Mouse (Mus musculus): ENCODE results near the gene Galnt7. TPM values are rescaled to one million over a fixed set of nuclear protein-coding genes. Genes with fewer than 3 reads are reported as not detected.
A peak's percentile ranks its signal among the peaks of the same experiment; 100 is the strongest.
"Not testable (repeated sequence)": the region's sequence is repeated elsewhere in the genome, so short reads cannot be mapped to it uniquely, and the experiment has no call there.

Gene Galnt7
- polyA plus RNA-seq, 1 experiment = 8.2 TPM

GRCm38 (mm10) chr8:57533106-57533505 lies 119.7 kb downstream of the Galnt7 start:
- TF ChIP-seq CTCF (IDR thresholded peaks at IDR 0.05; ENCODE audit: borderline replicate concordance, extremely low read depth, insufficient read depth, insufficient read length) (no peak), POLR2A (IDR thresholded peaks at IDR 0.05; ENCODE audit: borderline replicate concordance, extremely low read depth, insufficient read depth, insufficient read length, poor library complexity, severe bottlenecking) (no peak)
- no peak for DNase-seq (ENCODE audit: low read depth)

GRCm38 (mm10) chr8:57532223-57532622 lies 120.6 kb downstream of the Galnt7 start:
- TF ChIP-seq POLR2A (IDR thresholded peaks at IDR 0.05; ENCODE audit: borderline replicate concordance, extremely low read depth, insufficient read depth, insufficient read length, poor library complexity, severe bottlenecking) = no peak
- TF ChIP-seq CTCF (IDR thresholded peaks at IDR 0.05; ENCODE audit: borderline replicate concordance, extremely low read depth, insufficient read depth, insufficient read length) = peak; percentile 44; the same call in 1 of the 2 replicates
- DNase-seq (ENCODE audit: low read depth) = peak; percentile 61

DNA sequence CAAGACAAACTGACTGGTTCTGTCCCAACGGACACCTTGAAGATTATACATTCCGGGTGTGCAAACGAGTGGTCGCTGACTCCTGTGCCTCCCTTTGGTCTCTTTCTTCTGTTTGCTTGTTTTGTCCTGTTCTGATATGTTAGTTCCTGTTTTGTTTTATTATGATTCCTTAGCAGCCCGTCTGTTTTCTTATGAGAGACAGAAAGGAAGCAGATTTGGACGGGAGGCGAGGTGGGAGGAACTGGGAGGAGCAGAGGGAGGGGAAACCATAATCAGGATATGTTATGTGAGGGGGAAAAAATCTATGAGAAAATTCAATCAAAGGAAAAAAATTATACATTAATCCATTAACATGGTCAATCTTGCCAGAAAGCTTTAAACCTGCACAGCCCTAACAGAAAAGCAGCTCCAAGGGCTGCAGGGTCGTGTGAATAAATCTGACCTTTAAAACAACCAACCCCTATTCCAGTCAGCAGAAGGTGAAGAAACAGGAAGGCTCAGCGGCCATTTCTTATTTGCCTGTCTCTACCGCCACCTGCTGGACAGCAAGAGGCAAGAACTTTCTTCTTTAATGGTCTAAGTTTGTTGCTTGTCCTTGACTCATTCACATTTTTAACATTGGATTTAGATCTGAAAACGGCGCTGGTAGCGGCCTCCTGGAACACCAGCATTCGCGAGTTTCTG lies 122.0 kb downstream of the Galnt7 start:
- TF ChIP-seq POLR2A (IDR thresholded peaks at IDR 0.05; ENCODE audit: borderline replicate concordance, extremely low read depth, insufficient read depth, insufficient read length, poor library complexity, severe bottlenecking) (no peak), CTCF (IDR thresholded peaks at IDR 0.05; ENCODE audit: borderline replicate concordance, extremely low read depth, insufficient read depth, insufficient read length) (peak; percentile 87; the same call in 1 of the 2 replicates)
- peak; percentile 93 for DNase-seq (ENCODE audit: low read depth)

DNA sequence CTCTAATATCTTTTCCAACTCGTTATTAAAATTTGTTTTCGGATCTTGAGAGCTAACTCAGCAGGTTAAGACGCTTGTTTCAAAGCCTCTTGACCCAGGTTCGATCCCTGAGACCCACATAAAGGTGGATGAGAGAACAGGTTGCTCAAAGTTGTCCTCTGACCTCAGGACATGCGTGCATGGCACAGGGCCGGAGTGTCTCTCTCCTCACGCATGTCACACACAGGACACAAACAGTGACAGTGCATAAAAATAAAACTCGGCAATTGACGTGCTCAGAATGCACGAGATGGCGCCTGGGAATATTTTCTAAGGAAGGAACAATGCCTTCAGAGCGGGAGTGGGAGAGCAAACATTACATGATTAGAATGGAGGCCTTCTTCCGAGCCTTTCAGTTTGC lies 122.6 kb downstream of the Galnt7 start:
- no peak for DNase-seq (ENCODE audit: low read depth)
- TF ChIP-seq CTCF (IDR thresholded peaks at IDR 0.05; ENCODE audit: borderline replicate concordance, extremely low read depth, insufficient read depth, insufficient read length) (no peak), POLR2A (IDR thresholded peaks at IDR 0.05; ENCODE audit: borderline replicate concordance, extremely low read depth, insufficient read depth, insufficient read length, poor library complexity, severe bottlenecking) (no peak)

DNA sequence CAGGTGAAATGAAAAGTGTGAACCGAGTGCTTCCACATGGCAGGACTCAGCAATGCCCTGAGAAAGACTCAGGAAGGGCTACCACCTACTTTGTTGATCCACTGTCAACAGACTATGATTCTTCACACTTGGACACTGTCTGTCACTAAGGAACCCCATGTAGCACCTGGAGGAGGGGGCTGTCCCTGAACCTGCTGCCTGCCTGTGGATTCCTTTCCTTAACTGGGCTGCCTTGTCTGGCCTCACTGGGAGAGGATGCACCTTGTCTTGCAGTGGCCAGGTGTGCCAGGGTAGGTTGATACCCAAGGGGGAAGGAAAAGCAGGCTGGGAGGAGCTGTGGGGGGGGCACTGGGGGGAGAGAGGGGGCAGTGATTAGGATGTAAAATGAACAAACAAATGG lies 124.8 kb downstream of the Galnt7 start:
- no peak for DNase-seq (ENCODE audit: low read depth)
- TF ChIP-seq POLR2A (IDR thresholded peaks at IDR 0.05; ENCODE audit: borderline replicate concordance, extremely low read depth, insufficient read depth, insufficient read length, poor library complexity, severe bottlenecking) (no peak), CTCF (IDR thresholded peaks at IDR 0.05; ENCODE audit: borderline replicate concordance, extremely low read depth, insufficient read depth, insufficient read length) (no peak)

- TF ChIP-seq POLR2A (IDR thresholded peaks at IDR 0.05; ENCODE audit: borderline replicate concordance, extremely low read depth, insufficient read depth, insufficient read length, poor library complexity, severe bottlenecking) (no peak), CTCF (IDR thresholded peaks at IDR 0.05; ENCODE audit: borderline replicate concordance, extremely low read depth, insufficient read depth, insufficient read length) (no peak)
- no peak for DNase-seq (ENCODE audit: low read depth)
Measured at GRCm38 (mm10) chr8:57520186-57520786, 132.5 kb downstream of the Galnt7 start.

- no peak for DNase-seq (ENCODE audit: low read depth)
- TF ChIP-seq CTCF (IDR thresholded peaks at IDR 0.05; ENCODE audit: borderline replicate concordance, extremely low read depth, insufficient read depth, insufficient read length) = no peak
- TF ChIP-seq POLR2A (IDR thresholded peaks at IDR 0.05; ENCODE audit: borderline replicate concordance, extremely low read depth, insufficient read depth, insufficient read length, poor library complexity, severe bottlenecking) = no peak
Measured at GRCm38 (mm10) chr8:57517723-57518122, 135.1 kb downstream of the Galnt7 start.

DNA sequence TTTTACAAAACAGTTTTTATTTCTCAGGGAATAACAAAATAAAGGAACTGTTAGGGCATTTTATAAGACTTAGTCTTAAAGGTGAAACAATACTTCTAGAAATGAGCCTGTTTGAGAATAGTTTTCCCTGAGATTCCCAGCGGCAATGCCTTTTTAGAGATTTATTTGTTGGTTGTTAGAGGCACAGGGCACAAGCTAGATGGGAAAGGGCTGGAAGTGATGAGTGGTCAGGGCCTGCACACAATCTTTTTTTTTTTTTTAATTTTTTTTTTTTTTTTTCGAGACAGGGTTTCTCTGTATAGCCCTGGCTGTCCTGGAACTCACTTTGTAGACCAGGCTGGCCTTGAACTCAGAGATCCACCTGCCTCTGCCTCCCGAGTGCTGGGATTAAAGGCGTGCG lies 136.1 kb downstream of the Galnt7 start:
- DNase-seq (ENCODE audit: low read depth) = not testable (repeated sequence)

DNA sequence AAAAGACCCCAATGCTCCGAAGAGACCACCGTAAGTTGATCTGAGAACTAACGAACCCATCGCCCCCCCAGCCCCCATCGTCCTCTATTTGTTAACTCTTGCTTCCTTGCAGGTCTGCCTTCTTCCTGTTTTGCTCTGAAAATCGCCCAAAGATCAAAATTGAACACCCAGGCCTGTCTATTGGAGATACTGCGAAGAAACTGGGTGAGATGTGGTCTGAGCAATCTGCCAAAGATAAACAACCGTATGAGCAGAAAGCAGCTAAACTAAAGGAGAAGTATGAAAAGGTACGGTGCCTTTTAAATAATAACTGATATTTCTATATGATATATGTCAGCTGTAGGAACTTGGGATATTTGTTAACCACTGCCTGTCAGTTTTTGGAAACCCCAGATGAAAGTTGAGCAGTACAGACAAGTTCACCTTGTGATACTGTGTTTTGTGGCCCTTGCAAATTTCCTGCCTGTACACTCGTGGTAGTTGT lies 139.6 kb downstream of the Galnt7 start:
- not testable (repeated sequence) for DNase-seq (ENCODE audit: low read depth)

- TF ChIP-seq CTCF (IDR thresholded peaks at IDR 0.05; ENCODE audit: borderline replicate concordance, extremely low read depth, insufficient read depth, insufficient read length) (no peak), POLR2A (IDR thresholded peaks at IDR 0.05; ENCODE audit: borderline replicate concordance, extremely low read depth, insufficient read depth, insufficient read length, poor library complexity, severe bottlenecking) (no peak)
- DNase-seq (ENCODE audit: low read depth) = peak; percentile 56
Measured at GRCm38 (mm10) chr8:57512141-57513056, 140.4 kb downstream of the Galnt7 start.

- DNase-seq (ENCODE audit: low read depth) = peak; percentile 100
- TF ChIP-seq CTCF (IDR thresholded peaks at IDR 0.05; ENCODE audit: borderline replicate concordance, extremely low read depth, insufficient read depth, insufficient read length) (no peak), POLR2A (IDR thresholded peaks at IDR 0.05; ENCODE audit: borderline replicate concordance, extremely low read depth, insufficient read depth, insufficient read length, poor library complexity, severe bottlenecking) (peak; percentile 56; the same call in 1 of the 2 replicates)
Measured at GRCm38 (mm10) chr8:57511316-57512118, 141.3 kb downstream of the Galnt7 start, which contains the start of gene Hmgb2. Hmgb2 (plus strand) TSS chr8:57511907.

Measured in brain, embryonic 14.5 days (tissue).